Mouse (Mus musculus) adrenal gland, adult 10 weeks (tissue): ENCODE results near the gene Zfp410. TPM values are rescaled to one million over a fixed set of nuclear protein-coding genes. Genes with fewer than 3 reads are reported as not detected.

ENCODE experiments used
- polyA plus RNA-seq: library from polyadenylated mRNA; stranded (reverse); fragments of 350-450 nt; fragmentation: Illumina TruSeq; extraction: RNeasy Lipid Tissue Mini Kit (QIAGEN cat#74804); gene quantifications from one replicate; pipeline ENCODE4 v1.2.3, GENCODE M21; 2014; ENCODE audit warnings: low read depth, low replicate concordance

The Zfp410 gene
- 33.8 TPM for polyA plus RNA-seq

GRCm38 (mm10) chr12:84316721-84317621 is at the start of gene Zfp410:
Gene Zfp410, plus strand, starts transcription at chr12:84316852.

GRCm38 (mm10) chr12:84284885-84285592 is 31.6 kb upstream of the Zfp410 start, which contains the start of gene Ptgr2:
Gene Ptgr2, plus strand, starts transcription at chr12:84285232.

DNA sequence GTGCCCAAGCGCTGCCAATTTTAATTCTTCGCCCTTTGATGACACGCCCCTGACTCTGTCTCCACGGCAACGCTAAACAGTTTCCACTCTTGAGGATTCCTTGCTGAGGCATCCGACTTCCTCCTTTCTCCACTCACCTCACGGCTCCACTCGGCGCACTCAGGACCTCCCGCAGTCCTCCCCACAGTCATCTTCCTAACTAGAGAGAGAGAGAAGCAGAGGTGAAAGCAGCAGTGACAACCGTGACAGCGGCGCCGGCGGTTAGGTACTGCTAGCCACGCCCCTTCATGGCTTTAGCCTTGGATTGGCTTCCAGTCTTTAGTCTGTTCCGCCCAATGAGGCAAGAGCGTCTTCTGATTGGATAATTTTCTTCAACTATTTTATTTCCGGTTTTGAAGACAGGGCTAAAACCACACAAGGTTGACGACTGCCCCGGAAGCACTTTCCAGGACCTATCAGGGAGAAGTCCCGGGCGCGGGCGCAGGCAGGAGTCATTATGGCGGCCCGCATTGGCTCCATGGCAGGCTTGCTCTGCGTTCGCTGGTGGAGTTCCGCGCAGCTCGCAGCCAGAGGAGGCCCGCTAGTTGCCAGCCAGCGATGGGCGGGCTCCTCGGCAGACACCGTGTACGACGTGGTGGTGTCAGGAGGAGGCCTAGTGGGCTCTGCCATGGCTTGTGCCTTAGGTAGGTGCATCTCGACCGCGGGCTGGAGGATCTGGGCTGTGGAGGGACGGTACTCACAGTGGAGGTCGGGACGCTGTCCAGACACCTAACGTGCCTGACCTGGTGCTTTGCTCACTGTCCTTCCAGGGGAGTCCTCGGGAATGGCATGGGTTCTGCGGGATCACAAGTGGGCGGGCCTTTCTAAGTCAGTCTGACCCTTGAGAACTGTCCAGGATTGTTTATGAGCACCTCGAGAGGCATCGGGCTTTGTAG is 45.2 kb downstream of the Zfp410 start, which contains the start of the genes Coq6 and Fam161b:
TSS of gene Coq6 (plus strand) at position 103 of the 935 bp plus-strand sequence.
TSS of gene Fam161b (minus strand) at position 279 of the 935 bp plus-strand sequence.

Other genes with a start within 250 kb of the Zfp410 start
- not detected for gene Acot5, start 247.5 kb upstream of the Zfp410 start, polyA plus RNA-seq
- 16.6 TPM for gene Acot6, start 216.2 kb upstream of the Zfp410 start, polyA plus RNA-seq
- 34.3 TPM for gene Dnal1, start 202.5 kb upstream of the Zfp410 start, polyA plus RNA-seq
- not detected for gene Pnma1, start 168.4 kb upstream of the Zfp410 start, polyA plus RNA-seq
- gene Elmsan1, start 98.0 kb upstream of the Zfp410 start, polyA plus RNA-seq, result 10.8 TPM
- 111 TPM for gene Ptgr2, start 31.6 kb upstream of the Zfp410 start, polyA plus RNA-seq
- gene Coq6, start 44.8 kb downstream of the Zfp410 start, polyA plus RNA-seq, result 3.1 TPM
- gene Fam161b, start 45.0 kb downstream of the Zfp410 start, polyA plus RNA-seq, result 3.4 TPM
- gene Entpd5, start 92.2 kb downstream of the Zfp410 start, polyA plus RNA-seq, result 209 TPM
- 8.4 TPM for gene Bbof1, start 92.2 kb downstream of the Zfp410 start, polyA plus RNA-seq
- gene Rnf113a2, start 100.3 kb downstream of the Zfp410 start, polyA plus RNA-seq, result 12.8 TPM
- 494 TPM for gene Aldh6a1, start 134.2 kb downstream of the Zfp410 start, polyA plus RNA-seq
- 45.4 TPM for gene Lin52, start 134.6 kb downstream of the Zfp410 start, polyA plus RNA-seq